Mouse (Mus musculus): ENCODE results near the gene F11r. TPM values are rescaled to one million over a fixed set of nuclear protein-coding genes. Genes with fewer than 3 reads are reported as not detected.

F11r gene
- total and polyA plus RNA-seq, 2 experiments, result 39.1 to 47.7 TPM

- H3K36me3 ChIP-seq (ENCODE audit: control insufficient read depth, insufficient read depth, low read length), result no peaks in the 10 kb centered on the region
- WGBS, result under 1% methylated on average over 14 of the region's 14 CpGs
- TF ChIP-seq POLR2A (IDR thresholded peaks at IDR 0.05; ENCODE audit: extremely low read depth, insufficient read depth, low read length) (no peak), CTCF (IDR thresholded peaks at IDR 0.05; ENCODE audit: low read depth, low read length) (peak; percentile 42; the same call in 1 of the 2 replicates)
- DNase-seq (ENCODE audit: extremely low read depth, low read depth, low spot score), result peak; percentile 80
- H3K9ac ChIP-seq (ENCODE audit: low read depth, low read length), result no peak overlapping the region
- no peaks in the 10 kb centered on the region for H3K79me2 ChIP-seq (ENCODE audit: control insufficient read depth, insufficient read depth, low read length)
- 0 out of 2 replicates have a peak overlapping the region, but pooled peaks have one; percentile 1 for H3K27ac ChIP-seq (replicated peaks; ENCODE audit: insufficient read depth, low read depth, low read length)
- H3K27me3 ChIP-seq (ENCODE audit: control insufficient read depth, insufficient read depth, low read length), result no peaks in the 10 kb centered on the region
- no peak overlapping the region for H3K4me3 ChIP-seq (ENCODE audit: insufficient read depth, low read depth, low read length)
- H3K4me1 ChIP-seq (ENCODE audit: control insufficient read depth, insufficient read depth, low read length), result peaks cover 8% of the 10 kb centered on the region
Observed at GRCm38 (mm10) chr1:171502388-171503249, 65.3 kb downstream of the F11r start.

DNA sequence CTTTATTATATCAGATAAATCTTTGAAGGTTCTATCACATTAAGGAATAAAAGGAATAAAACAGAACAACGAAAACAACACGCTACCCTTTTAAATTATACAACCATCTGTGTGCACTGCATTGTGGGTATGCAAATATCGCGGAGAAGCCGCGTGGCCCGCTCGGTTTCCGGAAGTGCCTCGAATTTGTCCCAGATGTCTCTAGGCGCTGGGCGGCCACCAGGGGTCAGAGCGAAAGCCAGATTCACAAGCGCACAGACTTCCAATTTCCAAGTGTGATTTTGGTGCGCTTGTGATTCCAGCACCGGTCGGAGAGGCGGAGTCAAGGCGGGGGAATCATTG, 65.9 kb downstream of the F11r start, which contains the start of gene Alyref2:
Alyref2 (plus strand) TSS at position 229 of the 342 bp plus-strand sequence.
- under 1% methylated on average over 19 of the region's 19 CpGs for WGBS
- peaks cover 8% of the 10 kb centered on the region for H3K4me1 ChIP-seq (ENCODE audit: control insufficient read depth, insufficient read depth, low read length)
- H3K9ac ChIP-seq (ENCODE audit: low read depth, low read length), result peak within 1 kb of the TSS; percentile 75
- H3K27me3 ChIP-seq (ENCODE audit: control insufficient read depth, insufficient read depth, low read length), result no peaks in the 10 kb centered on the region
- peak within 1 kb of the TSS; percentile 71 for H3K4me3 ChIP-seq (ENCODE audit: insufficient read depth, low read depth, low read length)
- H3K36me3 ChIP-seq (ENCODE audit: control insufficient read depth, insufficient read depth, low read length), result no peaks in the 10 kb centered on the region
- peak; percentile 91 for DNase-seq (ENCODE audit: extremely low read depth, low read depth, low spot score)
- peak within 1 kb of the TSS; percentile 89 for H3K27ac ChIP-seq (replicated peaks; ENCODE audit: insufficient read depth, low read depth, low read length)
- H3K79me2 ChIP-seq (ENCODE audit: control insufficient read depth, insufficient read depth, low read length), result no peaks in the 10 kb centered on the region
- TF ChIP-seq POLR2A (IDR thresholded peaks at IDR 0.05; ENCODE audit: extremely low read depth, insufficient read depth, low read length) (no peak), CTCF (IDR thresholded peaks at IDR 0.05; ENCODE audit: low read depth, low read length) (peak; percentile 85)

DNA sequence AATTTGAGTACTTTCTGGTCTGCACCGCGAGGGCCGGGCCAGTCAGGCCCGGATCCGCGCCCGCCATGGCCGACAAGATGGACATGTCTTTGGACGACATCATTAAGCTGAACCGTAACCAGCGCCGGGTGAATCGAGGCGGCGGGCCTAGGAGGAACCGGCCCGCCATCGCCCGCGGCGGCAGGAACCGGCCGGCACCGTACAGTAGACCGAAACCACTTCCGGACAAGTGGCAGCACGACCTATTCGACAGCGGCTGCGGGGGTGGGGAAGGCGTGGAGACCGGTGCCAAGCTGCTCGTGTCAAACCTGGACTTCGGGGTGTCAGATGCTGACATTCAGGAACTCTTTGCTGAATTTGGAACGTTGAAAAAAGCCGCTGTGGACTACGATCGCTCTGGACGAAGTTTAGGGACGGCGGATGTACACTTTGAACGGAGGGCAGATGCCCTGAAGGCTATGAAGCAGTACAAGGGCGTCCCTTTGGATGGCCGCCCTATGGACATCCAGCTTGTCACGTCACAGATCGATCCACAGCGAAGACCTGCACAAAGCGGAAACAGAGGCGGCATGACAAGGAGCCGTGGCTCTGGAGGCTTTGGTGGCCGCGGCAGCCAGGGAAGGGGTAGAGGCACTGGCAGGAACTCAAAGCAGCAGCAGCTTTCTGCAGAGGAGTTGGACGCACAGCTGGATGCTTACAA, 66.4 kb downstream of the F11r start:
- peak overlapping the region; percentile 89 for H3K27ac ChIP-seq (replicated peaks; ENCODE audit: insufficient read depth, low read depth, low read length)
- H3K27me3 ChIP-seq (ENCODE audit: control insufficient read depth, insufficient read depth, low read length), result no peaks in the 10 kb centered on the region
- H3K4me1 ChIP-seq (ENCODE audit: control insufficient read depth, insufficient read depth, low read length), result peaks cover 8% of the 10 kb centered on the region
- H3K79me2 ChIP-seq (ENCODE audit: control insufficient read depth, insufficient read depth, low read length), result no peaks in the 10 kb centered on the region
- peak overlapping the region; percentile 71 for H3K4me3 ChIP-seq (ENCODE audit: insufficient read depth, low read depth, low read length)
- no peaks in the 10 kb centered on the region for H3K36me3 ChIP-seq (ENCODE audit: control insufficient read depth, insufficient read depth, low read length)
- TF ChIP-seq CTCF (IDR thresholded peaks at IDR 0.05; ENCODE audit: low read depth, low read length) (no peak), POLR2A (IDR thresholded peaks at IDR 0.05; ENCODE audit: extremely low read depth, insufficient read depth, low read length) (0 out of 2 replicates have a peak, but pooled peaks have one; percentile 32)
- H3K9ac ChIP-seq (ENCODE audit: low read depth, low read length), result peak overlapping the region; percentile 75
- peak; percentile 93 for DNase-seq (ENCODE audit: extremely low read depth, low read depth, low spot score)
- under 1% methylated on average over 53 of the region's 53 CpGs for WGBS

GRCm38 (mm10) chr1:171504586-171504985, 67.3 kb downstream of the F11r start:
- no peak for TF ChIP-seq CTCF (IDR thresholded peaks at IDR 0.05; ENCODE audit: low read depth, low read length)
- no peak for TF ChIP-seq POLR2A (IDR thresholded peaks at IDR 0.05; ENCODE audit: extremely low read depth, insufficient read depth, low read length)
- DNase-seq (ENCODE audit: extremely low read depth, low read depth, low spot score), result no peak
- no peak overlapping the region for H3K27ac ChIP-seq (replicated peaks; ENCODE audit: insufficient read depth, low read depth, low read length)
- H3K4me1 ChIP-seq (ENCODE audit: control insufficient read depth, insufficient read depth, low read length), result peaks cover 8% of the 10 kb centered on the region
- no peaks in the 10 kb centered on the region for H3K36me3 ChIP-seq (ENCODE audit: control insufficient read depth, insufficient read depth, low read length)
- no peak overlapping the region; the same call in 1 of the 2 replicates for H3K9ac ChIP-seq (ENCODE audit: low read depth, low read length)
- no peaks in the 10 kb centered on the region for H3K27me3 ChIP-seq (ENCODE audit: control insufficient read depth, insufficient read depth, low read length)
- no peak overlapping the region for H3K4me3 ChIP-seq (ENCODE audit: insufficient read depth, low read depth, low read length)
- H3K79me2 ChIP-seq (ENCODE audit: control insufficient read depth, insufficient read depth, low read length), result no peaks in the 10 kb centered on the region
- WGBS, result 82% methylated on average over 4 of the region's 4 CpGs

DNA sequence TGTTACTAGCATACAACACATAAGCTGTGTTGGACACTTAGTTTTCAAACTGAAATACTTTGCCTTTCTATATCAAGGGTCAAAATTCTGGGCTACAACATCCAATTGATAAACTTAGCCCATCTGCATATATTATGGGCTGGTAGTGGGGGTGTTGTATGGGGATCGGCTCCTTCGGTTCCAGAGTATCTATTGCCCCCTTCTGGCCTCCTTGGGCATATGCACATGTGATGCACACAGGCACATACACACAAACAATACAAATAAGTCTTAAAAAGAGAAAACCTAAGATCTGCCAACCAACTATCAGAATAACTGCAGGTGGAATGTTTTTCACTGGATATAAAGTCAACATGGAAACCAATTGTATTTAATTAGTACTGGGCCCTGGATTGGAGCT, 75.9 kb downstream of the F11r start:
- H3K79me2 ChIP-seq (ENCODE audit: control insufficient read depth, insufficient read depth, low read length), result no peaks in the 10 kb centered on the region
- WGBS, result 91% methylated on average over 2 of the region's 2 CpGs
- DNase-seq (ENCODE audit: extremely low read depth, low read depth, low spot score), result no peak
- no peak overlapping the region for H3K27ac ChIP-seq (replicated peaks; ENCODE audit: insufficient read depth, low read depth, low read length)
- no peak for TF ChIP-seq POLR2A (IDR thresholded peaks at IDR 0.05; ENCODE audit: extremely low read depth, insufficient read depth, low read length)
- TF ChIP-seq CTCF (IDR thresholded peaks at IDR 0.05; ENCODE audit: low read depth, low read length), result no peak
- no peak overlapping the region for H3K4me3 ChIP-seq (ENCODE audit: insufficient read depth, low read depth, low read length)
- H3K27me3 ChIP-seq (ENCODE audit: control insufficient read depth, insufficient read depth, low read length), result no peaks in the 10 kb centered on the region
- no peaks in the 10 kb centered on the region for H3K4me1 ChIP-seq (ENCODE audit: control insufficient read depth, insufficient read depth, low read length)
- no peaks in the 10 kb centered on the region for H3K36me3 ChIP-seq (ENCODE audit: control insufficient read depth, insufficient read depth, low read length)
- H3K9ac ChIP-seq (ENCODE audit: low read depth, low read length), result no peak overlapping the region

All from liver, adult 2 months (tissue).